Mouse (Mus musculus): Measurements from ENCODE around the gene Spata31d1a.

- TF ChIP-seq EP300 (IDR thresholded peaks at IDR 0.05; ENCODE audit: insufficient read depth, low read depth, low read length): no peak
- TF ChIP-seq CTCF (IDR thresholded peaks at IDR 0.05): no peak
These were observed 3.6 kb upstream of the Spata31d1a start for GRCm38 (mm10) chr13:59713710-59714109.

Data from heart, adult 2 months (tissue).